Mouse (Mus musculus) heart, postnatal 0 days (tissue): ENCODE measurements around the gene Senp1. TPM values are rescaled to one million over a fixed set of nuclear protein-coding genes. Genes with fewer than 3 reads are reported as not detected.

Experiments used
- ATAC-seq: fragments of 200-750 bp; cut with Nextera tagmentation; 2 replicates; pipeline ENCODE4 v1.8.0; 2017; ENCODE audit warnings: low read depth, moderate number of reproducible peaks, moderate library complexity; ENCODE audit not compliant: insufficient read depth
- DNase-seq: peaks from one replicate; pipeline ENCODE4 v3.0.0-alpha.2; 2016; ENCODE audit warnings: low spot score
- H3K27ac ChIP-seq: fragments of 300-500 bp; sonication (generic); 2 replicates; pipeline ENCODE4 v1.5.1; 2014; ENCODE audit warnings: low read depth, mild to moderate bottlenecking
- H3K27me3 ChIP-seq: fragments of 300-500 bp; sonication (generic); 2 replicates; pipeline ENCODE4 v1.6.1; 2014; ENCODE audit warnings: low read length, mixed read lengths; ENCODE audit not compliant: control insufficient read depth, insufficient read depth
- H3K36me3 ChIP-seq: fragments of 300-500 bp; sonication (generic); replicated peaks from 2 replicates; pipeline ENCODE4 v1.6.1; 2014; ENCODE audit warnings: low read length, mixed read lengths; ENCODE audit not compliant: control insufficient read depth, insufficient read depth
- H3K4me1 ChIP-seq: fragments of 300-500 bp; sonication (generic); 2 replicates; pipeline ENCODE4 v1.6.1; 2014; ENCODE audit warnings: antibody characterized with exemption; ENCODE audit not compliant: control insufficient read depth, insufficient read depth
- H3K4me2 ChIP-seq: fragments of 300-500 bp; sonication (generic); 2 replicates; pipeline ENCODE4 v1.6.1; 2014; ENCODE audit warnings: low read depth, mild to moderate bottlenecking, low read length, moderate library complexity
- H3K4me3 ChIP-seq: fragments of 300-500 bp; sonication (generic); 2 replicates; pipeline ENCODE4 v1.5.1; 2014; ENCODE audit warnings: low read depth, low read length
- H3K9ac ChIP-seq: fragments of 300-500 bp; sonication (generic); replicated peaks from 2 replicates; pipeline ENCODE4 v1.6.1; 2014; ENCODE audit warnings: low read depth, low read length, mixed read lengths
- H3K9me3 ChIP-seq: fragments of 300-500 bp; sonication (generic); replicated peaks from 2 replicates; pipeline ENCODE4 v1.6.1; 2016; ENCODE audit warnings: low read length; ENCODE audit not compliant: control insufficient read depth
- CTCF ChIP-seq: IDR thresholded peaks from 2 replicates; pipeline ENCODE4 v1.5.1; 2016; ENCODE audit warnings: antibody characterized with exemption, control low read depth, low read depth
- EP300 ChIP-seq: IDR thresholded peaks from 2 replicates; pipeline ENCODE4 v1.6.1; 2016; ENCODE audit warnings: antibody characterized with exemption, low read depth
- WGBS: fragments of 180-500 bp; shearing (Covaris S2); extraction: QIAGEN DNeasy Blood & Tissue Kit; methylation state at CpG from one replicate; pipeline ENCODE4 v1.1.7; 2014; 5-methylcytosine and 5-hydroxymethylcytosine counted together
- polyA plus RNA-seq: library from polyadenylated mRNA; unstranded; fragments of >200 nt; fragmentation: Nextera tagmentation; extraction: Ambion mirVana; gene quantifications from 2 replicates; pipeline ENCODE4 v1.2.1, GENCODE M21; 2015
- total RNA-seq: library from RNA; depleted of rRNA; stranded (reverse); fragments of >200 nt; gene quantifications from 2 replicates; pipeline ENCODE4 v1.2.3, GENCODE M21; 2014; ENCODE audit warnings: low replicate concordance

The Senp1 gene
- total and polyA plus RNA-seq, 2 experiments from 2014 or later: 10.1 to 16.7 TPM

- H3K4me3 ChIP-seq: no peak overlapping the region
- no peaks in the 10 kb centered on the region for H3K27me3 ChIP-seq
- no peaks in the 10 kb centered on the region for H3K4me1 ChIP-seq
- no peak for DNase-seq
- no peak overlapping the region for H3K9ac ChIP-seq
- TF ChIP-seq CTCF (no peak), EP300 (no peak)
- no peak overlapping the region for H3K4me2 ChIP-seq
- ATAC-seq: peak; percentile 37; the same call in 1 of the 2 replicates
- H3K36me3 ChIP-seq: peaks cover 99% of the 10 kb centered on the region
- H3K27ac ChIP-seq: peak overlapping the region; percentile 24; the same call in 1 of the 2 replicates
- H3K9me3 ChIP-seq: no peaks in the 10 kb centered on the region
- WGBS: 75% methylated on average over 4 of the region's 4 CpGs
Measured at GRCm38 (mm10) chr15:98131001-98131400, 37.5 kb upstream of the Senp1 start.

- WGBS: 89% methylated on average over 20 of the region's 20 CpGs
- H3K4me1 ChIP-seq: 0 out of 2 replicates have a peak, but pooled peaks cover 2% of the 10 kb centered on the region
- H3K9ac ChIP-seq: no peak overlapping the region
- ATAC-seq (no peak), DNase-seq (no peak)
- H3K4me2 ChIP-seq: no peak overlapping the region
- H3K9me3 ChIP-seq: no peaks in the 10 kb centered on the region
- peaks cover 88% of the 10 kb centered on the region for H3K36me3 ChIP-seq
- TF ChIP-seq EP300 (no peak), CTCF (no peak)
- no peaks in the 10 kb centered on the region for H3K27me3 ChIP-seq
- H3K27ac ChIP-seq: no peak overlapping the region
- no peak overlapping the region for H3K4me3 ChIP-seq
Measured at GRCm38 (mm10) chr15:98120831-98121230, 27.3 kb upstream of the Senp1 start.

GRCm38 (mm10) chr15:98119363-98119762 is 25.8 kb upstream of the Senp1 start:
- DNase-seq: no peak
- no peaks in the 10 kb centered on the region for H3K27me3 ChIP-seq
- no peak overlapping the region for H3K27ac ChIP-seq
- H3K4me2 ChIP-seq: no peak overlapping the region
- WGBS: 89% methylated on average over 12 of the region's 12 CpGs
- H3K4me3 ChIP-seq: no peak overlapping the region
- H3K9ac ChIP-seq: no peak overlapping the region
- H3K4me1 ChIP-seq: peaks cover 13% of the 10 kb centered on the region; the same call in 1 of the 2 replicates
- no peak for TF ChIP-seq CTCF
- no peaks in the 10 kb centered on the region for H3K9me3 ChIP-seq
- no peak for ATAC-seq
- H3K36me3 ChIP-seq: peaks cover 73% of the 10 kb centered on the region

DNA sequence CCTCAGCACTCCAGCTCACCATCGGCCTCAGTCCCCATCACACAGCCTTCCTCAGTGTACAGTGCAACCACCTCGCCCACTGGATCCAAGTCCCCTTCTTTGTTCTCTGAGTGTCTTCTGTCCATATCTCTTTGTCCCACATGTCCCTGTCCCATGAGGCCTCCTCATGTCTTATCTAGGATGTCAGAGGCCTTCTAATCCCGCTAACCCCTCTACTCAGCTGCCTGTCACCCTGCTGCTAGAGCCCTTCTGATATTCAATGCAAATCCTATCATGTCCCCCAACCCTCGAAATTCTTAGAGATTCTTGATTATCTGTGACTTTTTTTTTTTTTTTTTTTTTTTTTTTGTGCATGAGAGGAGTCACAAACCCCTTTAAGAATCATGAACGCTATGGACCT is 22.7 kb upstream of the Senp1 start:
- H3K9me3 ChIP-seq: no peaks in the 10 kb centered on the region

GRCm38 (mm10) chr15:98115779-98116163 is 22.2 kb upstream of the Senp1 start:
- 60% methylated on average over 9 of the region's 9 CpGs for WGBS
- no peaks in the 10 kb centered on the region for H3K9me3 ChIP-seq
- H3K4me3 ChIP-seq: no peak overlapping the region
- H3K27me3 ChIP-seq: no peaks in the 10 kb centered on the region
- TF ChIP-seq EP300: no peak
- no peak for TF ChIP-seq CTCF
- DNase-seq (no peak), ATAC-seq (no peak)
- H3K27ac ChIP-seq: peak overlapping the region; percentile 82
- H3K4me2 ChIP-seq: no peak overlapping the region
- H3K4me1 ChIP-seq: peaks cover 26% of the 10 kb centered on the region
- H3K36me3 ChIP-seq: peaks cover 49% of the 10 kb centered on the region
- no peak overlapping the region for H3K9ac ChIP-seq

More for the DNA sequence above, 22.7 kb upstream of the Senp1 start:
- DNase-seq: no peak
- Histone ChIP-seq H3K4me1 (peaks cover 21% of the 10 kb centered on the region), H3K4me2 (no peak overlapping the region), H3K27ac (peak overlapping the region; percentile 82; the same call in 1 of the 2 replicates), H3K27me3 (no peaks in the 10 kb centered on the region), H3K4me3 (no peak overlapping the region), H3K36me3 (peaks cover 54% of the 10 kb centered on the region), H3K9ac (no peak overlapping the region)
- 63% methylated on average over 5 of the region's 5 CpGs for WGBS
- no peak for TF ChIP-seq EP300
- TF ChIP-seq CTCF: no peak
- ATAC-seq: no peak
